Mouse (Mus musculus) limb, embryonic 14.5 days (tissue): ENCODE measurements at regions not wholly inside any gene's neighbourhood (a gene's known extent, or its start where the extent isn't known, plus 50 kb on each side); places are given as distances from the start of the nearest gene placed in this dataset.

Experiments used
- ATAC-seq: fragments of 200-750 bp; cut with Nextera tagmentation; 2 replicates; pipeline ENCODE4 v1.8.0; 2017; ENCODE audit warnings: low read depth, moderate number of reproducible peaks, moderate TSS enrichment; ENCODE audit not compliant: low FRiP score
- DNase-seq: peaks from one replicate; pipeline ENCODE4 v3.0.0-alpha.2; 2015; ENCODE audit warnings: low spot score
- H3K27ac ChIP-seq: fragments of 300-500 bp; sonication (generic); replicated peaks from 2 replicates; pipeline ENCODE4 v1.5.1; 2014; ENCODE audit warnings: low read depth, mild to moderate bottlenecking, low read length, moderate library complexity, mixed read lengths
- H3K27me3 ChIP-seq: fragments of 300-500 bp; sonication (generic); 2 replicates; pipeline ENCODE4 v1.6.1; 2014; ENCODE audit warnings: low read length, mixed read lengths; ENCODE audit not compliant: control insufficient read depth, insufficient read depth
- H3K36me3 ChIP-seq: fragments of 300-500 bp; sonication (generic); 2 replicates; pipeline ENCODE4 v1.6.1; 2014; ENCODE audit warnings: mild to moderate bottlenecking, low read length, moderate library complexity, mixed read lengths; ENCODE audit not compliant: control insufficient read depth, insufficient read depth
- H3K4me1 ChIP-seq: fragments of 300-500 bp; sonication (generic); 2 replicates; pipeline ENCODE4 v1.6.1; 2014; ENCODE audit warnings: antibody characterized with exemption, low read length, mixed read lengths; ENCODE audit not compliant: control insufficient read depth, insufficient read depth
- H3K4me2 ChIP-seq: fragments of 300-500 bp; sonication (generic); replicated peaks from 2 replicates; pipeline ENCODE4 v1.6.1; 2014; ENCODE audit warnings: low read depth, mild to moderate bottlenecking, low read length, moderate library complexity; ENCODE audit not compliant: severe bottlenecking
- H3K4me3 ChIP-seq: fragments of 300-500 bp; sonication (generic); replicated peaks from 2 replicates; pipeline ENCODE4 v1.5.1; 2014; ENCODE audit warnings: low read length
- H3K9ac ChIP-seq: fragments of 300-500 bp; sonication (generic); 2 replicates; pipeline ENCODE4 v1.6.1; 2014; ENCODE audit warnings: mild to moderate bottlenecking, low read depth, low read length, moderate library complexity; ENCODE audit not compliant: severe bottlenecking
- H3K9me3 ChIP-seq: fragments of 300-500 bp; sonication (generic); 2 replicates; pipeline ENCODE4 v1.6.1; 2016; ENCODE audit warnings: low read length; ENCODE audit not compliant: control insufficient read depth
- POLR2A ChIP-seq: fragments of 200-500 bp; IDR thresholded peaks from 2 replicates; pipeline ENCODE4 v1.8.0; 2012; ENCODE audit warnings: inconsistent platforms, mild to moderate bottlenecking, moderate library complexity, borderline replicate concordance; ENCODE audit not compliant: insufficient read depth, insufficient read length; ENCODE audit errors: extremely low read depth
- WGBS: fragments of 180-500 bp; shearing (Covaris S2); extraction: QIAGEN DNeasy Blood & Tissue Kit; methylation state at CpG from one replicate; pipeline ENCODE4 v1.1.7; 2014; 5-methylcytosine and 5-hydroxymethylcytosine counted together

GRCm38 (mm10) chr7:49704635-49705034, 54.3 kb upstream of the Htatip2 start:
- ATAC-seq = no peak
- no peak overlapping the region for H3K4me3 ChIP-seq
- no peaks in the 10 kb centered on the region for H3K36me3 ChIP-seq
- H3K27me3 ChIP-seq = no peaks in the 10 kb centered on the region
- no peak for DNase-seq
- WGBS = 6% methylated on average over 2 of the region's 2 CpGs
- no peaks in the 10 kb centered on the region for H3K4me1 ChIP-seq
- H3K9ac ChIP-seq = no peak overlapping the region
- TF ChIP-seq POLR2A = no peak
- no peak overlapping the region for H3K27ac ChIP-seq
- H3K9me3 ChIP-seq = no peaks in the 10 kb centered on the region
- no peak overlapping the region for H3K4me2 ChIP-seq

- WGBS = 42% methylated on average over 8 of the region's 8 CpGs
- Histone ChIP-seq H3K4me2 (no peak overlapping the region), H3K4me1 (no peaks in the 10 kb centered on the region), H3K27ac (no peak overlapping the region), H3K9ac (no peak overlapping the region), H3K9me3 (no peaks in the 10 kb centered on the region), H3K36me3 (no peaks in the 10 kb centered on the region), H3K27me3 (no peaks in the 10 kb centered on the region), H3K4me3 (no peak overlapping the region)
- no peak for ATAC-seq
- TF ChIP-seq POLR2A = no peak
- no peak for DNase-seq
Observed at GRCm38 (mm10) chr7:49700734-49701133, 58.2 kb upstream of the Htatip2 start.

- TF ChIP-seq POLR2A = no peak
- Histone ChIP-seq H3K9ac (no peak overlapping the region), H3K36me3 (no peaks in the 10 kb centered on the region), H3K4me2 (no peak overlapping the region), H3K4me3 (no peak overlapping the region), H3K27me3 (no peaks in the 10 kb centered on the region), H3K27ac (no peak overlapping the region), H3K4me1 (no peaks in the 10 kb centered on the region), H3K9me3 (no peaks in the 10 kb centered on the region)
- no peak for DNase-seq
- WGBS = 90% methylated on average over 15 of the region's 15 CpGs
- no peak for ATAC-seq
Observed at GRCm38 (mm10) chr7:49700024-49700390, 58.9 kb upstream of the Htatip2 start.

- no peak overlapping the region for H3K9ac ChIP-seq
- ATAC-seq = no peak
- 68% methylated on average over 13 of the region's 13 CpGs for WGBS
Observed at GRCm38 (mm10) chr7:49699107-49700023, 59.5 kb upstream of the Htatip2 start.

GRCm38 (mm10) chr7:49696228-49696627, 59.6 kb upstream of the Dbx1 start:
- ATAC-seq (no peak), DNase-seq (no peak)
- TF ChIP-seq POLR2A = no peak
- Histone ChIP-seq H3K9me3 (no peaks in the 10 kb centered on the region), H3K9ac (no peak overlapping the region), H3K4me2 (no peak overlapping the region), H3K36me3 (no peaks in the 10 kb centered on the region), H3K4me3 (no peak overlapping the region), H3K27ac (no peak overlapping the region), H3K27me3 (no peaks in the 10 kb centered on the region), H3K4me1 (no peaks in the 10 kb centered on the region)
- 52% methylated on average over 6 of the region's 6 CpGs for WGBS

More at GRCm38 (mm10) chr7:49699107-49700023, 59.5 kb upstream of the Htatip2 start:
- H3K27me3 ChIP-seq = no peaks in the 10 kb centered on the region
- H3K4me2 ChIP-seq = no peak overlapping the region
- H3K9me3 ChIP-seq = no peaks in the 10 kb centered on the region
- DNase-seq = no peak
- no peaks in the 10 kb centered on the region for H3K4me1 ChIP-seq
- no peak for TF ChIP-seq POLR2A
- H3K4me3 ChIP-seq = no peak overlapping the region
- H3K27ac ChIP-seq = no peak overlapping the region
- H3K36me3 ChIP-seq = no peaks in the 10 kb centered on the region
